Mouse (Mus musculus) midbrain, embryonic 16.5 days (tissue): Measurements from ENCODE around the gene Olfr995. TPM values are rescaled to one million over a fixed set of nuclear protein-coding genes. Genes with fewer than 3 reads are reported as not detected.

ENCODE experiments used
- polyA plus RNA-seq: library from polyadenylated mRNA; unstranded; fragments of >200 nt; fragmentation: Nextera tagmentation; extraction: Ambion mirVana; gene quantifications from 2 replicates; pipeline ENCODE4 v1.2.1, GENCODE M21; 2015

Gene Olfr995
- polyA plus RNA-seq, 1 experiment from 2014 or later: not detected

Other genes starting within 250 kb of the Olfr995 start
- 15.2 and 15.8 TPM in 2 replicates for gene Lrrc55, start 246.4 kb downstream of the Olfr995 start, polyA plus RNA-seq
- gene Olfr987, start 104.3 kb downstream of the Olfr995 start, polyA plus RNA-seq: not detected in 2 replicates
- not detected in 2 replicates for gene Olfr988, start 80.4 kb downstream of the Olfr995 start, polyA plus RNA-seq
- gene Olfr992, start 34.2 kb downstream of the Olfr995 start, polyA plus RNA-seq: not detected in 2 replicates
- not detected in 2 replicates for gene Olfr993, start 28.8 kb downstream of the Olfr995 start, polyA plus RNA-seq
- gene Olfr994, start 7.2 kb downstream of the Olfr995 start, polyA plus RNA-seq: not detected in 2 replicates
- gene 4833423E24Rik, start 75.4 kb upstream of the Olfr995 start, polyA plus RNA-seq: 0.26 and 0.28 TPM in 2 replicates
- not detected in 2 replicates for gene Olfr996, start 135.6 kb upstream of the Olfr995 start, polyA plus RNA-seq
- not detected in 2 replicates for gene Olfr998, start 145.3 kb upstream of the Olfr995 start, polyA plus RNA-seq
- not detected in 2 replicates for gene Olfr1000, start 168.3 kb upstream of the Olfr995 start, polyA plus RNA-seq
- not detected in 2 replicates for gene Olfr1002, start 207.1 kb upstream of the Olfr995 start, polyA plus RNA-seq
- not detected in 2 replicates for gene Olfr154, start 220.8 kb upstream of the Olfr995 start, polyA plus RNA-seq
- not detected in 2 replicates for gene Olfr1006, start 235.1 kb upstream of the Olfr995 start, polyA plus RNA-seq
- not detected in 2 replicates for gene Olfr1008, start 245.8 kb upstream of the Olfr995 start, polyA plus RNA-seq